ENCODE assay signal across 24 mouse cellular contexts in the genomic region with DNA sequence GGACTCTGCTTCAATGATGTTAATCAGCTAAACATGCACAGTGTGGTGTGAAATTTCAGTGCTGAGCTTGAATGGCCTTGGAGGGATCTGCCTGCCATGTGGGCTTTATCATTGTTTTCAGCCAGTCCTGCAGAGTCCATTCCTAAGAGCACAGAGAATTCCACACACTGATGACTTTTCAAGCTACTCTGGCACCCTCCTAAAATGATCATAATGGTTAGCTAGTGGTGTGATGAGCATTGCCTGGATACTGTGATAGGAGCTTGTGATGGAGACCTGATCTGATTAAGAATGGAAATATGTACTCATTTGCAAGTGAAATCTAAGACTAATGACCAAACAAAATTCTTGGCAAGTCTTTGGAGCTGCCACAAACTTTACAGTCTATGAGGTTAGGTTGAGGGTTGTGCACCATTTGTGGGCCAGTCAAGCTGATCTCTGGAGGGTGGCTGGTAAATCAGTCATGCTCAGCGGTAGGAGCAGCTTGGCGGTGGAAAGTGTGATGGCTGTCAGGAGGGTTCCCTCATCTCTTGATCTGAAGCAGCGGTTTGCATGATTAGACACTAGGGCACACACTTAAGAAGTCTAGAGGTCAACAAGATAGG.
DNase-seq lines count a peak whose midpoint lies in the region; ATAC-seq and TF ChIP-seq lines count a peak whose summit lies in the region.
"Had no signal": no experiment of that assay in that cellular context is flagged by ENCODE, and none has a peak within 500 bp of the region (broad histone marks: within the 10 kb centered on the region; RNA-seq: fewer than 3 reads in every experiment).

No protein-coding gene starts in this region.

- H3K4me1 ChIP-seq in forebrain, embryonic 14.5 days (ENCODE audit: control insufficient read depth, insufficient read depth, low read length) = no peaks in the 10 kb centered on the region; the same call in 1 of the 2 replicates
- H3K4me1 ChIP-seq in forebrain, embryonic 10.5 days = no peaks in the 10 kb centered on the region
- H3K4me1 ChIP-seq in kidney, embryonic 14.5 days (ENCODE audit: control insufficient read depth, insufficient read depth, low read length) = 0 out of 2 replicates have a peak, but pooled peaks cover 5% of the 10 kb centered on the region
- H3K4me1 ChIP-seq in midbrain, embryonic 13.5 days (replicated peaks) = no peaks in the 10 kb centered on the region
- no peaks in the 10 kb centered on the region for H3K4me1 ChIP-seq in midbrain, embryonic 11.5 days (ENCODE audit: control insufficient read depth, insufficient read depth, low read length)
- no peaks in the 10 kb centered on the region for H3K4me1 ChIP-seq in hindbrain, postnatal 0 days (ENCODE audit: insufficient read depth, low read length)
- H3K4me1 ChIP-seq: heart, embryonic 12.5 days; limb, embryonic 12.5 days; liver, embryonic 15.5 days; neural tube, embryonic 13.5 days had no signal

- no peak for TF ChIP-seq CTCF in hindbrain, postnatal 0 days (IDR thresholded peaks at IDR 0.05; ENCODE audit: low read depth)

- H3K4me2 ChIP-seq in forebrain, embryonic 14.5 days (ENCODE audit: low read length) = no peak overlapping the region
- no peak overlapping the region for H3K4me2 ChIP-seq in kidney, embryonic 14.5 days (replicated peaks; ENCODE audit: low read depth, low read length)
- H3K4me2 ChIP-seq in midbrain, embryonic 13.5 days (replicated peaks) = no peak overlapping the region
- no peak overlapping the region for H3K4me2 ChIP-seq in midbrain, embryonic 11.5 days
- no peak overlapping the region for H3K4me2 ChIP-seq in hindbrain, postnatal 0 days (ENCODE audit: low read depth, low read length)
- H3K4me2 ChIP-seq: heart, embryonic 12.5 days; limb, embryonic 12.5 days; liver, embryonic 15.5 days; lung, embryonic 14.5 days; neural tube, embryonic 13.5 days had no signal

- peak; percentile 1 for DNase-seq in forebrain, embryonic 14.5 days (ENCODE audit: low spot score)
- no peak for DNase-seq in forebrain, embryonic 10.5 days (ENCODE audit: extremely low spot score, low spot score)
- no peak for DNase-seq in kidney, adult 18-20 months
- no peak for DNase-seq in midbrain, embryonic 11.5 days (ENCODE audit: low spot score, missing footprints)
- peak; percentile 56 for DNase-seq in hindbrain, postnatal 0 days (ENCODE audit: low spot score)
- no peak for DNase-seq in right cerebral cortex, postnatal 14 days
- DNase-seq: adrenal gland, postnatal 10 days; cerebellum, adult 11 months; cerebellum, adult 9-10 months; cerebellum, postnatal 36 days; gastrocnemius, adult 2 months; heart, adult 2 months; heart, postnatal 4 days; kidney, adult 8-10 months; lung, embryonic 14.5 days; lung, postnatal 14 days had no signal

- ATAC-seq in forebrain, embryonic 14.5 days = peak; percentile 66
- ATAC-seq in kidney, embryonic 14.5 days (ENCODE audit: low FRiP score, low TSS enrichment) = peak; percentile 69
- 0 out of 2 replicates have a peak, but pooled peaks have one; percentile 27 for ATAC-seq in midbrain, embryonic 13.5 days
- no peak for ATAC-seq in midbrain, embryonic 11.5 days (ENCODE audit: low FRiP score)
- ATAC-seq in hindbrain, postnatal 0 days = peak; percentile 89
- ATAC-seq: Patski had no signal

- H3K9ac ChIP-seq in forebrain, embryonic 14.5 days (ENCODE audit: low read length) = no peak overlapping the region
- no peak overlapping the region for H3K9ac ChIP-seq in kidney, embryonic 14.5 days (ENCODE audit: low read depth, low read length)
- no peak overlapping the region for H3K9ac ChIP-seq in midbrain, embryonic 13.5 days (replicated peaks)
- H3K9ac ChIP-seq in midbrain, embryonic 11.5 days (ENCODE audit: low read length) = no peak overlapping the region
- no peak overlapping the region for H3K9ac ChIP-seq in hindbrain, postnatal 0 days (replicated peaks; ENCODE audit: low read length)
- H3K9ac ChIP-seq: heart, embryonic 12.5 days; limb, embryonic 12.5 days; liver, embryonic 15.5 days; lung, embryonic 14.5 days; neural tube, embryonic 13.5 days had no signal

- H3K27me3 ChIP-seq in forebrain, embryonic 14.5 days (replicated peaks; ENCODE audit: control insufficient read depth, insufficient read depth, low read length) = no peaks in the 10 kb centered on the region
- H3K27me3 ChIP-seq in forebrain, embryonic 10.5 days (ENCODE audit: poor library complexity, severe bottlenecking) = no peaks in the 10 kb centered on the region
- H3K27me3 ChIP-seq in kidney, embryonic 14.5 days (ENCODE audit: control insufficient read depth, insufficient read depth, low read length) = no peaks in the 10 kb centered on the region
- no peaks in the 10 kb centered on the region for H3K27me3 ChIP-seq in midbrain, embryonic 13.5 days
- H3K27me3 ChIP-seq in midbrain, embryonic 11.5 days (ENCODE audit: control insufficient read depth, insufficient read depth, low read length) = no peaks in the 10 kb centered on the region
- H3K27me3 ChIP-seq in hindbrain, postnatal 0 days (ENCODE audit: insufficient read depth, low read length) = no peaks in the 10 kb centered on the region
- H3K27me3 ChIP-seq: heart, embryonic 12.5 days; liver, embryonic 15.5 days; neural tube, embryonic 13.5 days had no signal

- no peak overlapping the region for H3K4me3 ChIP-seq in forebrain, embryonic 14.5 days (ENCODE audit: low read depth, low read length)
- no peak overlapping the region for H3K4me3 ChIP-seq in forebrain, embryonic 10.5 days
- H3K4me3 ChIP-seq in kidney, embryonic 14.5 days (ENCODE audit: low read length) = no peak overlapping the region
- H3K4me3 ChIP-seq in midbrain, embryonic 13.5 days (replicated peaks) = no peak overlapping the region
- no peak overlapping the region for H3K4me3 ChIP-seq in midbrain, embryonic 11.5 days (ENCODE audit: low read depth, low read length)
- H3K4me3 ChIP-seq in hindbrain, postnatal 0 days (ENCODE audit: low read length) = no peak overlapping the region
- H3K4me3 ChIP-seq: gastrocnemius, adult 2 months; heart, adult 2 months; heart, embryonic 12.5 days; limb, embryonic 12.5 days; liver, embryonic 15.5 days; neural tube, embryonic 13.5 days had no signal

- no peak overlapping the region for H3K27ac ChIP-seq in forebrain, embryonic 14.5 days (ENCODE audit: low read depth, low read length)
- H3K27ac ChIP-seq in forebrain, embryonic 10.5 days = no peak overlapping the region
- no peak overlapping the region for H3K27ac ChIP-seq in kidney, embryonic 14.5 days (ENCODE audit: low read depth, low read length)
- H3K27ac ChIP-seq in midbrain, embryonic 13.5 days = no peak overlapping the region
- no peak overlapping the region for H3K27ac ChIP-seq in midbrain, embryonic 11.5 days (ENCODE audit: low read depth, low read length)
- no peak overlapping the region for H3K27ac ChIP-seq in hindbrain, postnatal 0 days
- H3K27ac ChIP-seq: gastrocnemius, adult 2 months; heart, adult 2 months; limb, embryonic 12.5 days; liver, embryonic 15.5 days; neural tube, embryonic 13.5 days had no signal

- no peaks in the 10 kb centered on the region for H3K9me3 ChIP-seq in forebrain, embryonic 14.5 days (replicated peaks; ENCODE audit: control insufficient read depth, low read length)
- no peaks in the 10 kb centered on the region for H3K9me3 ChIP-seq in forebrain, embryonic 10.5 days
- no peaks in the 10 kb centered on the region for H3K9me3 ChIP-seq in kidney, embryonic 14.5 days (ENCODE audit: control insufficient read depth, low read length)
- no peaks in the 10 kb centered on the region for H3K9me3 ChIP-seq in midbrain, embryonic 13.5 days
- no peaks in the 10 kb centered on the region for H3K9me3 ChIP-seq in midbrain, embryonic 11.5 days (ENCODE audit: control insufficient read depth, low read length)
- H3K9me3 ChIP-seq in hindbrain, postnatal 0 days (ENCODE audit: low read length) = no peaks in the 10 kb centered on the region
- H3K9me3 ChIP-seq: G1E; heart, embryonic 12.5 days; limb, embryonic 12.5 days; liver, embryonic 15.5 days; neural tube, embryonic 13.5 days had no signal

- H3K36me3 ChIP-seq in forebrain, embryonic 14.5 days (ENCODE audit: control insufficient read depth, insufficient read depth, low read length) = no peaks in the 10 kb centered on the region
- H3K36me3 ChIP-seq in forebrain, embryonic 10.5 days (replicated peaks) = no peaks in the 10 kb centered on the region
- no peaks in the 10 kb centered on the region for H3K36me3 ChIP-seq in kidney, embryonic 14.5 days (ENCODE audit: control insufficient read depth, insufficient read depth, low read length)
- no peaks in the 10 kb centered on the region for H3K36me3 ChIP-seq in midbrain, embryonic 13.5 days
- no peaks in the 10 kb centered on the region for H3K36me3 ChIP-seq in midbrain, embryonic 11.5 days (ENCODE audit: control insufficient read depth, insufficient read depth, low read length)
- no peaks in the 10 kb centered on the region for H3K36me3 ChIP-seq in hindbrain, postnatal 0 days (ENCODE audit: insufficient read depth, low read length)
- H3K36me3 ChIP-seq: G1E; heart, embryonic 12.5 days; limb, embryonic 12.5 days; liver, embryonic 15.5 days; neural tube, embryonic 13.5 days had no signal

- WGBS in forebrain, embryonic 14.5 days = 59% methylated on average over 3 of the region's 3 CpGs
- 79% methylated on average over 3 of the region's 3 CpGs for WGBS in forebrain, embryonic 10.5 days
- WGBS in kidney, embryonic 14.5 days = 51% methylated on average over 3 of the region's 3 CpGs
- 58% methylated on average over 3 of the region's 3 CpGs for WGBS in midbrain, embryonic 13.5 days
- WGBS in midbrain, embryonic 11.5 days = 70% methylated on average over 3 of the region's 3 CpGs
- 43% methylated on average over 3 of the region's 3 CpGs for WGBS in hindbrain, postnatal 0 days

Comparison
In these comparisons a context has a peak if more than half of its experiments do, and no peak if none do; other contexts are left out.
1. DNase-seq: peak in forebrain, embryonic 14.5 days (single experiment) and hindbrain, postnatal 0 days (single experiment); none in forebrain, embryonic 10.5 days (single experiment), kidney, adult 18-20 months (single experiment), midbrain, embryonic 11.5 days (single experiment) and right cerebral cortex, postnatal 14 days (single experiment).